Mouse (Mus musculus) hindbrain, embryonic 10.5 days (tissue): ENCODE measurements at regions not wholly inside any gene's neighbourhood (a gene's known extent, or its start where the extent isn't known, plus 50 kb on each side); places are given as distances from the start of the nearest gene placed in this dataset.
"Not testable (repeated sequence)": the region's sequence is repeated elsewhere in the genome, so short reads cannot be mapped to it uniquely, and the experiment has no call there.

Experiments
- DNase-seq: peaks from one replicate; pipeline ENCODE4 v3.0.0-alpha.2; 2017; ENCODE audit warnings: low spot score
- H3K27ac ChIP-seq: fragments of 300-500 bp; sonication (generic); 2 replicates; pipeline ENCODE4 v1.5.1; 2016; ENCODE audit warnings: mild to moderate bottlenecking, moderate library complexity
- H3K27me3 ChIP-seq: fragments of 300-500 bp; sonication (generic); 2 replicates; pipeline ENCODE4 v1.6.1; 2016; ENCODE audit warnings: mild to moderate bottlenecking; ENCODE audit not compliant: poor library complexity, insufficient read depth, severe bottlenecking
- H3K36me3 ChIP-seq: fragments of 300-500 bp; sonication (generic); 2 replicates; pipeline ENCODE4 v1.6.1; 2016; ENCODE audit warnings: mild to moderate bottlenecking, moderate library complexity
- H3K4me1 ChIP-seq: fragments of 300-500 bp; sonication (generic); replicated peaks from 2 replicates; pipeline ENCODE4 v1.6.1; 2016; ENCODE audit warnings: mild to moderate bottlenecking
- H3K4me3 ChIP-seq: fragments of 300-500 bp; sonication (generic); 2 replicates; pipeline ENCODE4 v1.5.1; 2016; ENCODE audit warnings: mild to moderate bottlenecking, moderate library complexity
- H3K9me3 ChIP-seq: fragments of 300-500 bp; sonication (generic); 2 replicates; pipeline ENCODE4 v1.6.1; 2016; ENCODE audit warnings: mild to moderate bottlenecking, moderate library complexity
- WGBS: fragments of 180-500 bp; shearing (Covaris S2); methylation state at CpG from one replicate; pipeline ENCODE4 v1.1.7; 2016; 5-methylcytosine and 5-hydroxymethylcytosine counted together

DNA sequence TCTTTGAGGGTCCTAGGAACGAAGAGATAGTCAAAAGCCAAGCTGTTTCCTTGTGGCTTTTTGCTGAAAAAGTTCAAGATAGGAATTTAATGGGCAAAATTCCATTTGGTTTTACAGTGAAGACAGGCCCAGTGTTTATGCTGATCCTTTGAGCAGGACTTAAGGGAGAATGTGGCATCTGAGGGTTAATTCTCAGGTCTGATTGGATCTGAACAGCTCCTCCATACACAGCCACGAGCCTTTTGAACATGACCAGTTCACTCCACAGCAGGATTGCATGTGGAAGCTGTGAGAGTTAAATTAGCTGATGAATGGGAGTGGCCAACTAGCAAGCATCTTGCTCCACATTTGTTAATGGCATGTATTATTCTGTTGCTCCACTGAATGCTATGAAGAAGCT is 979.7 kb downstream of the Bcl11a start:
- Histone ChIP-seq H3K27me3 (no peaks in the 10 kb centered on the region), H3K4me1 (peaks cover 11% of the 10 kb centered on the region), H3K4me3 (peak overlapping the region; percentile 31; the same call in 1 of the 2 replicates), H3K9me3 (peaks cover 7% of the 10 kb centered on the region; the same call in 1 of the 2 replicates), H3K36me3 (no peaks in the 10 kb centered on the region), H3K27ac (peak overlapping the region; percentile 6; the same call in 1 of the 2 replicates)
- no peak for DNase-seq
- 19% methylated on average over 2 of the region's 2 CpGs for WGBS

DNA sequence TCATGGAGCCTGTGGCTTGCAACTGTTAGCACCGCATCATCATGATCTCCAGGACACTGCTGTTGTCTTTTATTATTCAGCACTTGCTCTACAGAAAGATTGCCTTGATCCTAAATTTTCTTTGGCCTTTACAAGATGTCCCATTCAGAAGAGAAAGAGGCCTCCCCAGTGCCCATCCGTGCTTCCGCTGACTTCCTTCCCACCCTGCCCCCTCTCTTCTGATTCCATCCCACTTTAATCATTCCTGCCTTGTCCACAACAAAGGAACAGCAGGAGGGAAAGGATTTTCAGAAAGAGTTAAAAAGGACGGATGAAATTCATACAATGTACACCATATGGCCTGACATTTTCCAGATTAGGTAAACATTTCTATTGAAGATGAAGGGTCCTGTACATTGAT is 985.2 kb downstream of the Bcl11a start:
- H3K27ac ChIP-seq, result peak overlapping the region; percentile 53
- H3K27me3 ChIP-seq, result no peaks in the 10 kb centered on the region
- no peaks in the 10 kb centered on the region for H3K9me3 ChIP-seq
- H3K36me3 ChIP-seq, result no peaks in the 10 kb centered on the region
- no peak overlapping the region for H3K4me3 ChIP-seq
- H3K4me1 ChIP-seq, result peaks cover 14% of the 10 kb centered on the region
- 16% methylated on average over 4 of the region's 4 CpGs for WGBS
- no peak for DNase-seq

DNA sequence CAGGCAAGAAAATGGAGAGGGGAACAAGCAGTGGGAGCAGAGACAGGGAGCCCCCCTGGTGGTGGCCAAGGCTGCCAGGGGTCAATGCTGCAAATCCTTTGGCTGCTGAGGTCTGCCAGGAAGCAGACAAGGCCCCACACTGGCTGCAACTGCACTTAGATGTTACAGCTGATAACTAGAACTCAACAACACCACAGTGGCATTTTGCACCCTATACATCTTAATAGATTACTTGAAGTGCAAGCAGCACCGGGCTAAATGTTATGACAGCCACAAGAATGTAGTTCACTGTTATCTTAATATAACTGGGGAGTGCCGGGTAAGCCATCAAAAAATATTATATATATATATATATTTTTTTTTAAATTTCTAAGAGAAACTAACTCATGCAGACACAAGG is 986.1 kb downstream of the Bcl11a start:
- Histone ChIP-seq H3K4me3 (no peak overlapping the region), H3K27me3 (no peaks in the 10 kb centered on the region; the same call in 1 of the 2 replicates), H3K4me1 (peaks cover 14% of the 10 kb centered on the region), H3K36me3 (no peaks in the 10 kb centered on the region), H3K27ac (no peak overlapping the region), H3K9me3 (no peaks in the 10 kb centered on the region)
- DNase-seq, result peak; percentile 47
- 67% methylated on average over 2 of the region's 2 CpGs for WGBS

DNA sequence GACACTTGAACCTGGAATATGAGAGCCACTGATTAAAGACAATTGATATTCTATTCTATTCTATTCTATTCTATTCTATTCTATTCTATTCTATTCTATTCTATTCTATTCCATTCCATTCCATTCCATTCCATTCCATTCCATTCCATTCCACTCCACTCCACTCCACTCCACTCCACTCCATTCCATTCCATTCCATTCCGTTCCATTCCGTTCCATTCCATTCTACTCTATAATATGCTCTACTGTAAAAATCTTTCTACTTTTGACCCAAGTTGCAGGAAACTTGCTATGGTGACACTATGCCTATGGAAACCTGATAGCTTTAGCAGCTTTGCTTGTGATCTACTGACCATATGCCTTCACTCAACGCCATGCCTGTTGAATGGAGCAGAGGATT is 1022.1 kb downstream of the Bcl11a start:
- not testable (repeated sequence) for H3K4me3 ChIP-seq, H3K4me1 ChIP-seq, H3K27ac ChIP-seq, H3K36me3 ChIP-seq, DNase-seq, H3K9me3 ChIP-seq, H3K27me3 ChIP-seq
- WGBS, result 93% methylated on average over 3 of the region's 3 CpGs

DNA sequence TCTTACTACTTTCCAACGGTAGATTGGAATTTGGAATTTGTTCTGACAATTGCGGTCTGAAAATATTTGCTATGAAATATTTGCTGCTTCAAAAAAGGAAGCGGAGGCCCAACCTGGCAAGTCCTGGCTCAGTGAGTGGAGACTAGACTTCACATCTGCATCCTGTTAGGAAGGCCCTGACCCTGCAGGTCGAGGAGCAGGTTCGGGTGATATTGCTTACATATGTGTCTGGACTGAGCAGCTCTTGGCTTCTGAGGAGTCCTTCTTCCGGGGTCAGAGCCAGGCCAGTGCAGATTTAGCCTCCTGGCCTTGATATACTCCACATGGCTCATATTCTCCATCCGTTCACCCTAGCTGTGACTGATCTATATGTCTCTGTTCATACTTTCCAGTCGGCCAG is 1026.6 kb downstream of the Bcl11a start:
- no peak overlapping the region for H3K27ac ChIP-seq
- DNase-seq, result peak; percentile 62
- WGBS, result 66% methylated on average over 8 of the region's 8 CpGs
- H3K4me1 ChIP-seq, result no peaks in the 10 kb centered on the region
- H3K4me3 ChIP-seq, result no peak overlapping the region
- no peaks in the 10 kb centered on the region for H3K27me3 ChIP-seq
- no peaks in the 10 kb centered on the region for H3K9me3 ChIP-seq
- H3K36me3 ChIP-seq, result no peaks in the 10 kb centered on the region

DNA sequence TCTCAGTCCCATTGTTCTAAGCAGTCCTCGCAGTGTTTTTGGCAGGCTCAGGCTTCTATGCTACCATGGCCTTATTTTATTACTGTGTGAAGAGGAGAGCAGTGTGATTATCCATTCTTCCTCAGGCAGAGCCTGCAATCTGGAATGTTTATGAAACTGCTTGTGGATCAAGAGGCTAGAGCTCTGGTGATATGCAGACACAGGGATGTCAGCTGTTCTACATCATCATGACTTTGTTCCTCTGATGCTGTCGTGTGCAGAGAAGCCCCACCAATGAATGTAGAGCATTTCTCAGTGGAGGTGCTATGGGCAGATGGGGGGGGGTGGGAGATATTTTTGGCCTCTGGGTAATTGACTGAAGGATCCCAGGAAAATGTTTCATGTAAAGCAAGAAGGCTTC is 1046.6 kb downstream of the Bcl11a start:
- Histone ChIP-seq H3K27ac (no peak overlapping the region), H3K9me3 (no peaks in the 10 kb centered on the region), H3K27me3 (no peaks in the 10 kb centered on the region), H3K4me1 (no peaks in the 10 kb centered on the region), H3K4me3 (no peak overlapping the region), H3K36me3 (no peaks in the 10 kb centered on the region)
- DNase-seq, result no peak
- WGBS, result 76% methylated on average over 2 of the region's 2 CpGs

DNA sequence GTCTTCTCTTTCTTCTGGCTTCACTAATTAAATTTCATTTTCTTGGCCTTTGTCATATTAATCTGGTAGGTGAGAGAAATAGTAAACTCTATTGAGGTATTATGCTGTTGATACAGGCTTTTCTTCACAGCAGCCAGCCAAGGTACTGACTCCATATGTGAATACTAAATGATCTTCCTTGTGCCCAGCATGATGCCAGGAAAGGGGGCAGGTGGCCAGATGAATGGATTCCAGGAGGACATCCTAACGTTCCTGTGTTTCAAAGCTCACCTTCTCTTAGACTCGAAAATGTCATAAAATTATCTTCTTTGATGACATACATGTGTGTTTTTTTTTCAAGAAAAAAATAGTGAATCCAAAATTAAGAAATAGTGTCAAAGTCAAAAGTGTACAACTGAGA is 1064.4 kb downstream of the Bcl11a start:
- no peak for DNase-seq
- no peaks in the 10 kb centered on the region for H3K27me3 ChIP-seq
- no peaks in the 10 kb centered on the region for H3K36me3 ChIP-seq
- no peak overlapping the region for H3K27ac ChIP-seq
- no peaks in the 10 kb centered on the region for H3K4me1 ChIP-seq
- WGBS, result 74% methylated on average over 2 of the region's 2 CpGs
- H3K9me3 ChIP-seq, result no peaks in the 10 kb centered on the region
- no peak overlapping the region for H3K4me3 ChIP-seq

DNA sequence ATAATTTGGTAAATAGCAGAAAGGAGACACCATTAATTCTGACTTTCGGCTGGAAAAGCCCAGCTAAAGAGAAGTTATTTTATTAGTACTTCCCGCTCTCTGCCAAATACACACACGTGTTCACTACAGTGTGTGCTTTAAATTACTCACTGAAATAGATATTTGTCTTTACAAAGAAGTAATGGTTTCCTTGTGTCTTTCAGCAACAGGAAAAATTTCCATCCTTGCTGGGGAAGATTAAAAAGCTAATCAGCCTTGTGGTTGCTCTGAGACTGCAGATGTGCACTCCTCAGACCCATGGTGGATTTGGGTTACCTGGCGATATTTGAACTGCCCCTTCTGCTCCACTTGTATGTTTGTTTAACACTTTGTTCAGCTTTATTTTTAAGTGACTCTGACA is 1065.0 kb downstream of the Bcl11a start:
- whole genome bisulfite sequencing, result 81% methylated on average over 4 of the region's 4 CpGs
- Histone ChIP-seq H3K36me3 (no peaks in the 10 kb centered on the region), H3K9me3 (no peaks in the 10 kb centered on the region), H3K27me3 (no peaks in the 10 kb centered on the region), H3K4me3 (no peak overlapping the region), H3K27ac (no peak overlapping the region), H3K4me1 (no peaks in the 10 kb centered on the region)
- no peak for DNase-seq

DNA sequence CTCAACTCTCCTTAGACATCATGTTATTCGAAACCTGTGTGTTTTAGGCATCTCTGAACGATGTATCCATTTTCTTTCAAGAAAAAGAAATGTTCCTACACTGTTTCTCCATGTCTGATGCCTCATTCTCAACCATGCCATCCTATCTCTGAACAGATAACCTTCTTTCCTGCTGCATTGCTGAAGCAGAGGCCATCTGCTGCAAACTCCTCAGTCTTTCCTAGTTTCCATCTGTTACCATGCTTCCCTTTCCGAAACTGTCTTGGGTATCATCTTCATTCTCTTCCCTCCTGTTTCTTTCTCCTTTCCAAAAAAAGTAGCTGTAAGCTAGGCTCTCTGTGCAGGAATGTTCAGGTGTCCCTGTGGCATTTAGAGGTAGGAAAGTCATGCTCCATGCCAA is 1063.3 kb downstream of the 5730522E02Rik start:
- Histone ChIP-seq H3K27ac (no peak overlapping the region), H3K9me3 (no peaks in the 10 kb centered on the region), H3K4me3 (no peak overlapping the region), H3K36me3 (no peaks in the 10 kb centered on the region), H3K27me3 (no peaks in the 10 kb centered on the region), H3K4me1 (no peaks in the 10 kb centered on the region)
- DNase-seq, result no peak
- WGBS, result 75% methylated on average over 3 of the region's 3 CpGs

DNA sequence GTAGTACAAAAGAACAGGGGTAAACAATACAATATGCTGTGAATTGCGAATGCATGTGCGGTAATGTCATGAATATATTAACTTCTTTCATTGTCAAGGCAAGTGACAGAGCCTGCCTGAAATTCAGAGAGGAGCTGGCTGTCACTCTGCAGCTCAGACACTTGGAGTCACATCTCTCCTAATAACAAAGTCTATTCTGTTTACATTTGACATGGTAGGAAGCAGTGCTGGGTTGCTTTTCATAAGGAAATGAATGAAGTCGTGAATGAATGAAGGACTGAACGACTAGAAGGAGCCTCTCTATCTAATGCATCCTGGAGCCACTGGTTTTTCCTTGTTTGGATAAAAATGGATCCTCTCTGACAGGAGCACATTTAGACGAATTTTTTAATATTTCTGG is 1053.9 kb downstream of the 5730522E02Rik start:
- no peaks in the 10 kb centered on the region for H3K27me3 ChIP-seq
- H3K4me1 ChIP-seq, result peaks cover 25% of the 10 kb centered on the region
- 12% methylated on average over 5 of the region's 5 CpGs for WGBS
- H3K27ac ChIP-seq, result peak overlapping the region; percentile 81
- DNase-seq, result peak; percentile 7
- peak overlapping the region; percentile 39 for H3K4me3 ChIP-seq
- no peaks in the 10 kb centered on the region for H3K9me3 ChIP-seq
- no peaks in the 10 kb centered on the region for H3K36me3 ChIP-seq

DNA sequence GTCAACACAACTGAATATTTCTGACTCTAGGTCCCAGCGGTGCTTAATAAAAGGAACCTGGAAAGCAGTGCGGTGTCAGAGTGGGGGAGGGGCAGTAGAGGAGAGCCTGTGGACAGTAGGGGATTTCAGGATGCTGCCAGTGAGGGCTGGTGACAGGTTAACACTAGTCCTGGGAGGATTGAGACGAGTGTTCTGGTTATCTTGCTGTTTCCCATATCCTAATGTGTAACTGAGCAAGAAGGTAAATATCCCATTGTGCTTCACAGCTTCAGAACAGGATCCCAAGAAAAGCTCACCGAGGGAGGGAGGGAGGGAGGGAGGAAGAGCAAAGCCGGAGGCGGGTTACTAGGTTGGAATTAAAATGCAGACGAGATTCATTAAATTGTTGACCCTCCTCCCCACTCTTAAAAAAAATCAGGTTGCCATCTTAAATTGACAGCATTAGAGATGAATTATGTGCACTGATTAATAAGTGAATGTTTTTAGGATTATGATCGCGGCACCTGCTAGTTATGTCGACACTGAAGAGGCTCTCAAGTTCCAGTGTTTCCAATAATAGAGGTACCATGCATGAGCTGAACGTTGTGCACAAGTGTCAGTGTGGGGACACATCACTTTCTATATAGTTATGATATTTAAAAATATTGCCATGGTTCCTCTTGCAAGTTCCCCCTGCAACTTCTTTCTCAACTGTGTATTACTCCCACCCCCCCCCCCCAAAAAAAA is 1053.3 kb downstream of the 5730522E02Rik start:
- 28% methylated on average over 11 of the region's 11 CpGs for WGBS
- peak overlapping the region; percentile 39 for H3K4me3 ChIP-seq
- no peaks in the 10 kb centered on the region for H3K27me3 ChIP-seq
- no peaks in the 10 kb centered on the region for H3K36me3 ChIP-seq
- peak overlapping the region; percentile 81 for H3K27ac ChIP-seq
- peaks cover 25% of the 10 kb centered on the region for H3K4me1 ChIP-seq
- H3K9me3 ChIP-seq, result no peaks in the 10 kb centered on the region
- peak; percentile 31 for DNase-seq

DNA sequence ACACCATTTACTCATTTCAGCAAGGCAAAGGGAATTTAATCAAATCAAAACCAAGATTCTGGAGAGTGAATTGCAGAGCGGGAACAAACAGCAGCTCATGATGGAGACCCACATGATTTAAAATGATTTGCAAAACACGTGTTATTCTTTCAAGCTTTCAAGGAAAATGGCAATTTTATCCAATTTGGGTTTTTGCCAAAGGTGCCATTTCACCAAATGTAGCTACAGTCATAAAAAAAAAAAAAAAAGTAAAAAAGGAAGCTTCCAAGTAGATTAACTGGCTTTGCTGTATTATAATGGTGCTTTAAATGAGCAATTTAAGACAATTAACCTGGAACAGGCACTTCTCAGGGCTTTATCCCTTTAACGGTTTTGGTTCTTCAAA is 1052.7 kb downstream of the 5730522E02Rik start:
- Histone ChIP-seq H3K27me3 (no peaks in the 10 kb centered on the region), H3K36me3 (no peaks in the 10 kb centered on the region), H3K27ac (0 out of 2 replicates have a peak overlapping the region, but pooled peaks have one; percentile 81), H3K4me3 (no peak overlapping the region), H3K4me1 (peaks cover 25% of the 10 kb centered on the region), H3K9me3 (no peaks in the 10 kb centered on the region)
- 75% methylated on average over 3 of the region's 3 CpGs for WGBS
- no peak for DNase-seq

DNA sequence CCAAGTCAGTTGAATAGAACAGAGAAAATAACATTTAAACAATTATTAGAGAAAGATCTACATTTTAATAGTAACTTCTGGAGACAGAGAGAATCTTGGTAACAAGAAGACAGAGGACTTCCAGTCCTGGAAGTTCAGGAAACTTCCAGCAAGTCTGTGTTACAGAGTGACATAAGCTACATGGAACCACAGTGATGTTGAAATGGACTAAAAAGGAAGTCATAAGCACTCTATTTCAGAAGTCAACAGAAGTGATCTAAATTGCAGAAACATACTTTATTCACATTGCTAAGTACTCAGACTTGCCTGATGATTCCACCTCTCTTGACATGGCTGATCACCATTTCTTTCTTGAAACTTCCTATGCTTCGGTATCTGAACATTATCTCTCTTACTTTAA is 1051.7 kb downstream of the 5730522E02Rik start:
- Histone ChIP-seq H3K27ac (no peak overlapping the region), H3K27me3 (no peaks in the 10 kb centered on the region), H3K4me1 (peaks cover 25% of the 10 kb centered on the region), H3K9me3 (no peaks in the 10 kb centered on the region), H3K36me3 (no peaks in the 10 kb centered on the region), H3K4me3 (no peak overlapping the region)
- 95% methylated on average over 1 of the region's 1 CpGs for WGBS
- DNase-seq, result no peak

DNA sequence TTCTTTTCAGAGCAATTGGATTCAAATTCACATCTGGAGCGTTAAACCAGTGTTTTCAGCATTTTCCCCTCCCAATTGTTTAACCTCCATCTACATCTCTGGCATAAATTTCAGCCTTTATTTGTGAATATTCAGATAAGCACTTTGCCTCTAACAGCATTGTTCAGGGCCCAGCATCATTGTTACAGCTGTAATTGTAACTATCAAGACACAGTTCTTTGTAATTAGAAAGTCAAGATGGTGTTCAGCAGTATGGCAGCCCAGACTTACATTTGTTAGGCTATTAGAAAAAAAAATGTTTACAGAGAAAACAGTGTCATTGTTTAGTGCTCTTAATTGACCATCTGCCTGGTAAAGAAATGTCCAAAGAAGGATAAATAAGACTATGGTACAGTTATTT is 1042.6 kb downstream of the 5730522E02Rik start:
- DNase-seq, result no peak
- no peaks in the 10 kb centered on the region for H3K9me3 ChIP-seq
- H3K4me1 ChIP-seq, result no peaks in the 10 kb centered on the region
- H3K27me3 ChIP-seq, result no peaks in the 10 kb centered on the region
- 82% methylated on average over 1 of the region's 1 CpGs for WGBS
- H3K4me3 ChIP-seq, result no peak overlapping the region
- no peak overlapping the region for H3K27ac ChIP-seq
- H3K36me3 ChIP-seq, result no peaks in the 10 kb centered on the region
